Comparison of ENCODE assay signal across 19 mouse cellular contexts in the genomic region with DNA sequence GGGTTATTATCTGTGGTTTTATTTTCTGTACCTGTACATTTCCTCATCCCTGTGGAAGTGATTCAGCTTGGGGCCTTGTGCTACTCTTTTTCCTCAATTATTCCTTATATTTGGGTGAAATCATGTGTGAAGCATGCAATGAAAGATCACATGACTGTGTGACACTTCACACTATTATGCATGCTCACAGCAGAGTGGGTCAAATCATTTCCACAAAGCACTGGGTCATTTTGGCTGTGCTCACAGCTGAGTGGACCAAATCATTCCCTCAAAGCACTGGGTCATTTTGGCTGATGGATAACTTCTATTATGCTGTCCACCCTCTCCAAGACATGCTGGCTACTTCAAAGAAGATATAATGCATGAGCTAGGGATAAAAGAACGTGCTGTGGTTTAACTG. TPM values are rescaled to one million over a fixed set of nuclear protein-coding genes. Genes with fewer than 3 reads are reported as not detected.
"Had no signal": no experiment of that assay in that cellular context is flagged by ENCODE, and none has a peak within 500 bp of the region (broad histone marks: within the 10 kb centered on the region; RNA-seq: fewer than 3 reads in every experiment).

No protein-coding gene starts in this region.

- H3K9me3 ChIP-seq: kidney, embryonic 15.5 days; liver, embryonic 13.5 days; midbrain, embryonic 15.5 days; stomach, embryonic 15.5 days had no signal

- H3K4me2 ChIP-seq: kidney, embryonic 15.5 days; liver, embryonic 13.5 days; midbrain, embryonic 15.5 days; stomach, embryonic 15.5 days had no signal

- ATAC-seq: midbrain, embryonic 15.5 days had no signal

- H3K9ac ChIP-seq: kidney, embryonic 15.5 days; liver, embryonic 13.5 days; midbrain, embryonic 15.5 days; stomach, embryonic 15.5 days had no signal

- H3K4me1 ChIP-seq: kidney, embryonic 15.5 days; liver, embryonic 13.5 days; midbrain, embryonic 15.5 days; stomach, embryonic 15.5 days had no signal

- H3K4me3 ChIP-seq: kidney, embryonic 15.5 days; left cerebral cortex, adult 2 months; liver, embryonic 13.5 days; midbrain, embryonic 15.5 days; stomach, embryonic 15.5 days had no signal

- H3K27me3 ChIP-seq: kidney, embryonic 15.5 days; liver, embryonic 13.5 days; midbrain, embryonic 15.5 days; stomach, embryonic 15.5 days had no signal

- H3K27ac ChIP-seq: kidney, embryonic 15.5 days; left cerebral cortex, adult 2 months; liver, embryonic 13.5 days; midbrain, embryonic 15.5 days; stomach, embryonic 15.5 days had no signal

- DNase-seq: kidney, adult 11 months; kidney, adult 8-10 months; kidney, postnatal 10 days; kidney, postnatal 36 days; layer of hippocampus, postnatal 36 days; liver, embryonic 13.5 days; lung, adult 2 months; lung, postnatal 14 days; lung, postnatal 4 days; retina, postnatal 1 day; right cerebral cortex, postnatal 25 days; spleen, adult 18-20 months; thymus, postnatal 25 days had no signal

- H3K36me3 ChIP-seq: kidney, embryonic 15.5 days; liver, embryonic 13.5 days; midbrain, embryonic 15.5 days; stomach, embryonic 15.5 days had no signal

RNA-seq across cellular contexts. Expression of gene Gabrb3, which starts 6.6 kb away (rescaled TPM):
- polyA plus RNA-seq: liver, embryonic 16.5 days had no signal

RNA-seq across cellular contexts. Expression of gene Gabrg3, which starts 25.9 kb away (rescaled TPM):
- polyA plus RNA-seq: liver, adult 2 months; lung, adult 2 months had no signal
